Mouse (Mus musculus) ovary, postnatal 10 days (tissue): ENCODE data around the gene Socs2.

ENCODE experiments used
- DNase-seq: peaks from one replicate; pipeline ENCODE4 v3.0.0; 2022; ENCODE audit warnings: low spot score

Gene Socs2

DNA sequence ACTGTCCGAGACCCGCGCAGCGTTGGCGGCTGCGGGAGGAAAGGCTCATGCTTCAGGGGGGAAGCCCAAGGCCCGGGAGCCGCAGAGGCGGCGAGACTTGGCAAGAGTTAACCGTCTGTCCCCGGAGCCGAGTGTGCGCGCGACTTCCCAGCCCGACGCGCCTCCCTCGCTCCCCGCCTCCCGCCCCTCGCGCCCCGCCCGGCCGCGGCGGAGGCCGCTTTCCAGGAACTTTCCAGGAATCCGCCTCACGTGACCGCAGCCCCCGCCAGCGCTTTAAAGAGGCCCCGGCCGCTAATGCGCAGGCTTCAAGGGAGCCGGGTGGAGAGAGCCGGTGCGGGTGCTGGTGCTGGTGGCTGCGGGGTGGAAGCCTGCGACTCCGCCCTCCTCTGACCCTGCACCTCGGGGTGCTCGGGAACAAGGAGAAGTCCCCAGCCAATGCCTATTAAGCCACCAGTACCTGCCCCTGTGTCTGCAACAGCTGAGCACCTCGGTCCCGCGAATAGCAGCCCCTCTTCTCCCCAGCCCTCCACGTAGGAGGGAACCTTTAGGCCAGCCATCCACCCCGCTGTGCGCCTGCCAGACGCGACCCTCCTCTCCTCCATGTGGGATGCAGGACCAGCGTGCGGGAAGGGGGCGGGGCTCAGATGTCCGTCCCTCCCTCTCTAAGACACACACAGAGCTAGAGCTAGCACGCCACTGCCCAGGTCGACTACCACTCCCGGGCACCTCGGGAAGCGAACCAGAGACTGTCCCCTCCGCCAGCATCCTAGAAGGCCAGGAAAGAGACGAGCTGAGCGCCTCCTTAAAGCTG, at the start of gene Socs2:
Gene Socs2 (minus strand): TSS at position 496 of the 811 bp plus-strand sequence.
- peak; percentile 91 for DNase-seq

DNA sequence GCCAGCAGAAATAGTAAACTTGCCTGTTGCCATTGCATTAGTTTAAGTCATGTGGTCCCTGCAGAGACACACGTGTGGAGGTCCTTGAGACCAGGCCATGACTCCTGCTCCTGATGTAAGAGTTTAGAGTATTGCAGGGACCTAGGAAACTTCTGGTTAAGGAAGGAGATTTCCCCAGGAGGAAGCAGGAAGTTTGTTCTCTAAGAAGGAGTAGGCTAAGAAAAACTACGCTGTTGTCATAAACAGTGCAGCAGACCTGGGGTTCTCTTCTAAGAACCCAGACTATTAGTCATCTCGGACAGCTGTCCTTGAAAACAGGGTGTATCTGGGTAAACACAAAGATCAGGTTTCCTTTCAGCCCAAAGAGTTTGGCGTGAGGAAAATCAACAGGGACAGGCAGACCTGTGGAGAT, 48.5 kb upstream of the Socs2 start:
- DNase-seq: no peak

DNA sequence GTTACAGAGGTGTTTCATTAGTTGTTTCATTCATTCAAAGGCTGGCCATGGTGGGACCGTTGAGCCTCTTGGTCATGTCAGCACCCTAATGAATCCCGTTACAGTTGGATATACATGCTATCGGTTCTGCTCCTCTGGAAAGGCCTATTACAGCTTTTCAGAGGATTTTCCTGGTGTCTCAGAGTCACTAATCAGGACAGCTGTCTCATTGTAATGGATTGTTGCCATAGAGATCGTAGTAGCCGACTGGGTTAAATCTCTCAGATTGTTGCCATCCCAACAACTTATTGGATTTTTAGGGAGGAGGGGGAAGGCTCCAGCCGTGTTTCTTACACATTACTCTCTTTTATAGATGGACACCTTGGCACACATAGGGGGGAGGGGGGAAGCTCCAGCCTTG, 47.5 kb upstream of the Socs2 start:
- DNase-seq: no peak

DNA sequence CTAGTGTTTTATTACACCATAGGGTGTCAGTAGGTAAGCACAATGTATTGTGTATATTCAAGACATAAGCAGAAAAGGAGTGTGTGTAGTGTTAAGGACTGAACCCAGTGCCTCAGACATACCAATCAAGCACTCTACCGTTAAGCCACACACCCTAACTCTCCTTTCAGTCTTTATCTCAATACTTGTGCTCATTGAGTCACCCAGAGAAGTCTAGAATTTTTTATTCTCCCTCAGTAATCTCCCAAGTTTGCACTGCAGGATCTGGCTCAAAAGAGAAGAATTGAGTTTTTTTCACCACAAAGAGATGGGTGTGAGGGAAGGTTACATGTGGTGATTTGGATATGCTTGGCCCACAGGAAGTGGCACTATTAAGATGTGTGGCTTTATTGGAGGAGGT, 45.3 kb upstream of the Socs2 start:
- no peak for DNase-seq

DNA sequence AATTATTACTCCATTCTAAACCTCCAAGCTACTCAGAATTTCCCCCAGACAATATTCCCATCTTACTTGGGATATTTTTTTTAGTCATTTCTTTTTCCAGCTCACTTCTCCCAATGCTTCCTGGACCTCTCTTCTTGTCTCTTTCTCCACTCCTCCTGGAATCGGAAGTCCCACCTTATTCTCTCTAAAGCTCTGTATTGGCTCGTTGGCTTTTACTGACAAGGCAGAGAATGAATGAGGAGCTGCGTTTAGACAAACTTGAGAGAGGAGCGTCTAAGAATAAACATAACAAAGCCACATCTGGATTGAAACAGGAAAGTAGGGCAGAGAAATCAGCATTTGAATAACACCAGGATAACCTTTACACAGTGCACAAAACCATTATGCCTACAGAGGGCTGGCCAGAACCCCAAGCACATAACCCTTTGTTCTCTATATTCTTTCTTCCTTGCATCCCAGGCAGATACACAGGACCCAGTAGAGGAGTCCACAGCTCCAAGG, 44.1 kb upstream of the Socs2 start:
- no peak for DNase-seq

DNA sequence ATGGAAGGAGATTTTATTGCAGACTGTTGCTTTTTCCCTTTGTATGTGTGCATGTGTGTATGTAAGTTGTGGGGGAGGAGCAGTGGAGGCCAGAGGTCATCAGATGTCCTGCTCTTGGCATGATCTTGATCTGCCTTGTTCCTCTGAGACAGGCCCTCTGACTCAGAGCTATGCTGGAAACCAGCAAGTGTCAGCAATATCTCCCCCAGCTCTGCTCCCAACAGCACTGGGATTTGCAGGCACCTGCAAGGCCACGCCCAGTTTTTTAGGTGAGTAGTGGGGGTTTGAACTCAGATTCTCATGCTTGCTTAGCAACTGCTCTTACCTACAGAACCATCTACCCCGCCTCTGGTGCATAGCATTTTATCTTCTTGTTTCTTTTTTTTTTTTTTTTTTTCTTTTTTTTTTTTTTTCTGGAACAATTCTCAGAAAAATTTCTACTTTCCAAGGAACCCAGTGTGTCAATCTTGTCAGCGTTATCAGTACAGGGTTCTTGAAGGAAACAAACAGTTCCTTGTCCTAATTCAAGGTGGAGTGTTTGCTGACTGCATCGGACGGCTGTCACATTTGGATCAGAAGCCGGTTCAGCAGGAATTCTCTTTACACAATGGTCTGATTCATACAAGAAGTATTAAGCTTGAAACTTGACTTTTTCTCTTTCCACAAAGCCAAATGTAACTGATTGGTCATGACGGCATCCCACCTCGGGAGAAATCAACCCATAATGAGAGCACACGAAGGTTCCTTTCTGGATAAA, 41.2 kb upstream of the Socs2 start:
- DNase-seq: no peak

DNA sequence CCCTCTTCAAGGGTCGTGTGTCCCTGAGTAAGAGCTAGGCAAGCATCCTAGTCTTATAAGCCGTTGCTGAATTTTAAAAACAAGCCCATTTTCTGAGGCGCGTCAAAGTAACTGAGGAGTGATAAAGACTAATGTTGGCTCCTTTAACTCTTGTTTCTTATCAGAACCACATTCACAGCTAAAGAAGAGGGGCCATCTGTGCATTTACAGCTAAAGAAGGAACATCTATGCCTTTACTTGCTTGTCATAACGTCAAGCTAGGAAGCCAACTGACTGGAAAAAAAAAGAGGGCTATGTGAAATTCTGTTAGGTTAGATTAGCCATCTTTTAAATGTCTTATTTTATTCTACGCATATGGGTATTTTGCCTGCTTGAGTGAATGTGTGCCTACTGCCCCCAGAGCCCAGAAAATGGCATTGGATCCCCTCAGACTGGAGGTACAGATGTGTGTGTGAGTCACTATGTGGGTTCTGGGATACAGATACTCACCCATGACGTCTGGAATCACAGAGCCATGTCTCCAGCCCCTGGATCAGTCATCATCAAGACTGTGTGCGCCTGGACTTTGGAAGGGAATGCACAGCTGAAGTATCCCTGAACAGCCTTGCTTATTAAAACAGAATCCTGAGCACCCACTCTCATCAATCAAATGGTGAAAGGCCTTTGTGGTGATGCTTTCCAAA, 40.5 kb upstream of the Socs2 start:
- no peak for DNase-seq

DNA sequence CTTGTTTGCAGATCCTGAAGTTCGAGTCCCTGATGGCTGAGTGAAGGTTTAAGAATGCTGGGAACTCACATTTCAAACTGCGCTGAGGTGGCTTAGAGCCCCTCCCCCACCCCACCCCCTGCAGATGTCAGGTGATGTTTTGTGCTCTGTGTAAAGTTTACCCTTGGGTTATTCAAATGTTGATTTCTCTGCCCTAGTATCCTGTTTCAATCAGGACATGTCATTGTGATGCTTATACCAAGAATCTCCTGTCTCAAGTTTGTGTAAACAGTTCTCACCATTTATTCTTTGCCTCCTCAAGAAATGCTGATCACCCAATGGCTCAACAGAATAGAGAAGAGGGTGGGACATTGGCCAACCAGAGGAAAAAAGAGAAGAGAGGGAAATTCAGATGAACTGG, 39.1 kb upstream of the Socs2 start:
- no peak for DNase-seq

DNA sequence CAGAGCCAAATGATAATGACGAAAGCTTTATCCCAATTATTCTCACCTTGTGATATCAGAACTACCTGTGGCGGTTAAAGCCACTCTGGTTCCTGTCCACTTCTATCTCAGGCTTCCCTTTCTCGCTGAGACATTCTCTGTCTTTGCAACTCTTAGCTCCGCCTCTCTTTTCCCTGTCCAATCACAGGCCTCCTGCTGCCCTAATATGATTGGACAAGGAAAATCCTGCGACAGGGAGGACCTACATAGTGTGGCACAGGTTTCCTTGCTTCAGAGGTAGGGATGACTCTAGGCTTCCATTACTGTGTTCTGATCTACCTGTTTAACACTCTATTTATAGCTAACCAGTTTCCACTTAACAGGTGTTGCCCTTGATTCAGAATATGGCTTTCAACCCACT, 36.3 kb upstream of the Socs2 start:
- no peak for DNase-seq

DNA sequence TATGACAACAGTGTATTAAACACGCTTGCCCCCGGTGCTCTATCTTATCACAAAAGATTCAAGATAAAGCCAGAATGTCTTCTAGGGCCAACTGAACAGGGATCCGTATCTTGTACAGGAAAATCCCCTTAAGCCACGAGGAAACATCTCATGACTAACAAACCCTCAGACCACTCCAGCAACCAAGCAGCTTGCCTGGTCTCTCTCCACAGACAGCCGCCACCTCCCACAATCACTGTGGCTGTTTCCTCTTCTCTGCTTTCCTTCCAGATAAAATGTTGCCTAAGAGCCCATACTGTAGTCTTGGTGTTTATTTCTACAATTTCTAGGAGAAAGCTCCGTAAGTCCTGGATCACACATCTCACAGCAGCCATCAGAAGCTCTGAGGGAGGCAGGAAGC, 32.1 kb upstream of the Socs2 start:
- DNase-seq: no peak

DNA sequence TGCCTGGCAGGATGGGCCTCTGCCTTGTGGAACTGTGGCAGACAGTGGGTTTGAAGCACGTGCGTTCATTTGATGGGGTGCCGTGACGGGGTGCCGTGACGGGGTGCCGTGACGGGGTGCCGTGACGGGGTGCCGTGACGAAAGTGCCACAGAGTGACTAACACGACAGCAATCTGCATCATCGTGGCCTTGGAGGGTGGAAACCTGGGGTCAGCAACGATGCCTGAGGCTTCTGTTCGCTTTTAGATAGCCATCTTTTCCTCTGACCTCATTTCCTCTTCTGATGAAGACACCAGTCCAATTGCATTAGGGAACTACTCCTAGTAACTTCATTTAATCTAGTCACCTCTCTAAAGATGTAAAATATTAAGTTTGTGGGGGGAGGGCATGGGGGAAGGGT, 31.0 kb upstream of the Socs2 start:
- no peak for DNase-seq

DNA sequence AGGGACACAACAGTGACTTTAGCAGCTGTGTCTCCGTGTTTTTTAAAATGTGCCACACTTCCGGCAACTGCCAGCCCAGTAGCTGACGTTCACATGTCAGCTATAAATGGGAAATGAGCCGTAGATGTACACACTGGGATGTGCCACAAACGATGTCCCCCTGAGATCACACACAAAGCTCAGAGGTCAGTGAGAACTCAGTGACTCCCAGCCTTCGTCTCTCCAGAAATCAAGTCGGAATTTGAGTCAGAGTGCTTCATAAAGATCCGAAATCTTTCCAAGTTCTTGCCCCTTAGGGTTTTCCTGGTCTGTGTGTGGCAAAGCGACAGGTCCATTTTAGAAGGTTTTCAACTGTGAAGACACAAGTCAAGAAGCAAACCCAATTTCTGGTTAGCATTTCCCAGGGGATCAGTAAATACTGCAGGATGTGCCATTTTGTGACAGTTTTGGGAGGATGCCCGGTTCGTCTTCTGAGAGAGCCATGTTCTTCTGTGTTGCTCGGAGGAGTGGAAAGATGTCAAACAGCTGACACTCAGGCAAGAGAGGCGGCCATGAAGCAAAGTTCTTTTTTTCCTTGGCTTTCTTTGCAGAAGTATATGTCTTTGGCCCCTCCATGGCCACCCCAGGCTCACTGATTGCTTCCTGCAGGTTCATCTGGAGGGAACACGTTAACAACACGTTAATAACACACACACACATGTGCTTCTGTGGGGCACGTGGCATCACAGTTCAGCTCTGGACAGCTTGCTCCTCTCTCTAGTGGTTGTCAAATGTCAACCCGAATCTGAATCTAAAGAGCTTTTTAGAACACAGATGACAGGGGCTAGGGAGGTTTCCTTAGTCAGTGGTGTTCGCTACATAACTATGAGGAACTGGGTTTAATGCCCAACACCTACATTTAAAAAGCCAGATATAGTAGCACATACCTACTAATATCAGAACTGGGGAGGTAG, 28.4 kb upstream of the Socs2 start:
- no peak for DNase-seq

DNA sequence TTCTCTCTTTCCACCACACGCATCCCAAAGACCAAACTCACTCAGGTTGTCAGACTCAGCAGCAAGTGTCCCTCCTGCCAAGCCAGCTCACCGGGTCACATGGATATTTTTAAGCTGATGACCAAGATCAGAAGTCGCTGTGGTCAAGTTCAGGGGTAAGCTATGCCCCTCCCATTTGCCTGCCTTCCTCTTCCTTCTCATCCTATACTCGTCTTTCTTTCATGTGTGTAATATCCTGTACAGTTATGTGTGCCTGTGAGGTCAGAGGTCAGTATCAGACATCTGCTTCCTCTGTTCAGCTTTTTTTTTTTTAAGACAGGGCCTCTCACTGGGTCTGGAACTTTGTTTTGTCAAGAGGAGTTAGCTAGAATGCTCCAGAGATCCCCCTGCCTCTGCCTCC, 25.4 kb upstream of the Socs2 start:
- no peak for DNase-seq

DNA sequence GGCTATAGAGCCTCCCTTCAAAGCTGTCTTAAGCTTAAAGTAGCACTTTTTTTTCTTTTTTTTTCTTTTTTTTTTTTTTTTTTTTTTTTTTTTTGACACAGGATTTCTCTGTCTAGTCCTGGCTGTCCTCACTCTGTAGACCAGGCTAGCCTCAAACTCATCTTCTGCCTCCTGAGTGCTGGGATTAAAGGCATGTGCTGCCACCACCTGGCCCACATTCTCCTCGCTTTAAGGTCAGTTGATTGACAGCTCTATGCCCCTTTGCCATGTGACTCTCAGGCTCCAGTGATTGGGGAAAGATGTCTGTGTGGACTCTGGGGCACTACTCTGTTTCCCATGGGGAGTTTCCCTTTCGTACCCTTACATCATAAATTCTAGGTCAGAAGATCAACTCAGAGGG, 23.6 kb upstream of the Socs2 start:
- no peak for DNase-seq

DNA sequence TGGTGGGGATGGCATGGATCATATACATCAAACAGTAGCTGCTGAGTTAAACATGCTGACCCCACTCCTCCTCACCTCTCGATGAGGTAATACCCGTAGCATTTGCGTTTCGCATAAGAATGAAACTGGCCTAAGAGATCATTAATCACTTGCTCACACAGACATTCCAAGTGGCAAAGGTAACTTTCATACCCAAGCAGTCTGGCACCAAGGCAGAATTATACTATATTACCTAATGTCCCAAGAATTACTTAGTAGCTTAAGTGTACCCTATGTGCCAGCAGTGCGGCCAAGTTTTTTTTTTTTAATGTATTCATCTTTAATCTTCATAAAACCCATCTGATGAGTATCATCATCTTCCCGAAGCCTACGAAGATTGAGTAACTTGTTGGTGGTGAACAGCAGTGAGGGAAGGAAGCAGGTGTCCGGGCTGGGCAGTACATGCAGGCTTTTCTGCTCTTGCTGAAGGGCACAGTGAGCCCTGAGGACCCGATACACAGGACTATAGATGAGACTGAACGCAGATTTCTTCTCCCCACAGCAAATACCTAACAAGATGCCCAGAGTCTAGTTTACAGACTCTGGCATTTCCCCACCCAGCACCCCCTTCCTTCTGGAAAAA, 22.8 kb upstream of the Socs2 start:
- no peak for DNase-seq

DNA sequence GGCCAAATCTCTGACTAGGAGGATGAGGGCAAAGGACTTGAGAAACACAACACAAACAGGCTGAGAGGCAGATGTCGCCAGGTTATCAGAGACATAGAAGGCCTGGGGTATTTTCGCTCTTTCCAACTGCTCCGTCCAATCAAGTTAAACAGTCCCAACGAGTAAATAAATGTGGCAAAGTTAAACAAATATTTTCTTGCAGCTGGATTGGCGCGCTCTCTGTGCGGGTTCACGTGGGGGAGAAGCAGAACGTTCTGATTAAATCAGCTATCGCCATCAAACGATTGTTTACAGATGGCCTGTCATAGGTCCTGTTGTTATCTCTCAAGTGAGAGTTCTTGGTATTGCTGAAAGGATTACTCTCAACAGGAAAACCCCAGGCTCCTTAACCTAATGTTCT, 22.0 kb upstream of the Socs2 start:
- DNase-seq: no peak

DNA sequence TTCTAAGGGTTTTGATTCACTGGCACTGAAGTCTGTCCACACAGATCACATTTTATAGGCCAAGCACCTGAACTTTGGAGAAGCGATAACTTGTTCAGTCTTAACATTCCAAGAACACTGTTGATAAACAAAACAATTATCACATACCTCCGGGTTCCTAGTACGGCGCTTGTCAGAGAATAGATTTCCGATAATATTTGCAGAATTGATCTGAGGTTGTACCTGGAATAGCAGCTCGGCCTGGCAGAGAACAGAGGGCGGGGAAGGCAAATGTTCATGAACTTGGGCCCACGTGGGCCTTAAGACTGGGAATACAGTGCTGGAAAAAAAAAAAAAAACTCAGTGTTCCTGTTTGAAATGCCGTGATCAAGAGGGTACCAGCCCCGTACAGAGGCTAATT, 13.3 kb upstream of the Socs2 start:
- DNase-seq: no peak

DNA sequence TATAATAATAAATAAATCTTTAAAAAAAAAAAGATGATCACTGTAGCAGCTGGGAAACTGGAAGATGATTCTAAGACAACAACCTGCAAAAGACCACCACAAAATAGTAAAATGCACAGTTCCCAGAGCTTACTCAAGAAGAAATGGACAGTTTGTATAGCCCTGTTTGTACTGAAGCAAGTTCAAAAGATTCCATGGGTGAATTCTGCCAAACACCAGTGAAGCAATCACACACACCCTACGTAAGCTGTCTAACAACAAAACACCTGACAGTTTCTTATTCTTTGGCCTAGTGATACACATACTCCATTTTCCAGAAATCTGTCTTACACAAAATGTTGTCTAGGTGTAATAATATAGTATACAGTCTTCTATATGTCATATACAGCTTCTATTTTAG, 12.1 kb upstream of the Socs2 start:
- no peak for DNase-seq

DNA sequence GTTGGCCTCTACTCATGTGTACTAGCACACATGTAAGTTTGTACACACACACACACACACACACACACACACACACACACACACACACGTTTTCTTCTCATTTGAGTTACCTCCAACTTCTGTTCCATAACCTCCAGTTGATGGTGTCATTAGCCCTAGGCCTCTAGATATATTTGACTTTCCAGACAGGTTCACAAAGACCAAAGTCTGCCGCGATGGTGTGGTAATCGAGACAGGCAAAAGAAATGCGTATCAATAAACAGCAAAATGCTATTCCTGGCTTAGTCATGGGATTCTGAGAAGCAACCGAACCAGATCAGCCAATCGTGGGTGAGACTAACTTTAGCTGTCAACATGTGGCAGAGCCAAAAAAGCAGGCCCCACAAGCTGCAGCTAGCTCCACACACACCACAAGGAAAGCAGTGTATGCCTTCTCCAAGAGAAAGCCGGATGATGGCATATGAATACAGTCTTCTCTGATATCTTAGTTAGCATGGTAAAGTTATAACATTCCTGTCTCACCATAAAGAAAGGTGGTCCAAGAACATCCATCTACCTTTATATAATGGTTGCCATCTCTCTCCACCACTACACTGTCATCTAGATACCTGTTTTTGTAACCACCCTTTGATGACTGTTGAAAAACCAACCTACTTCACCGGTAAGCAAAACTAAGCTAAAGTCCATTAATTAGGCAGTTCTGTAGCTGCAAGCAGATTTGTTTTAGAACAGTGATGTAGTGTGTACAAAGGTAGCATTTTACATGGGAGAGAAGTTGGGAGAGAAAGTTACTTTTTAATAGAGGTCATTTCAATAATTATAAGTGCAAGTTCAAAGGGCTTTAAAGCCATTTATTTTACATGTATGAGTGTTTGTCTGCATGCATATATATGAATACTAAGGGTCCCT, 9.5 kb upstream of the Socs2 start:
- DNase-seq: no peak

DNA sequence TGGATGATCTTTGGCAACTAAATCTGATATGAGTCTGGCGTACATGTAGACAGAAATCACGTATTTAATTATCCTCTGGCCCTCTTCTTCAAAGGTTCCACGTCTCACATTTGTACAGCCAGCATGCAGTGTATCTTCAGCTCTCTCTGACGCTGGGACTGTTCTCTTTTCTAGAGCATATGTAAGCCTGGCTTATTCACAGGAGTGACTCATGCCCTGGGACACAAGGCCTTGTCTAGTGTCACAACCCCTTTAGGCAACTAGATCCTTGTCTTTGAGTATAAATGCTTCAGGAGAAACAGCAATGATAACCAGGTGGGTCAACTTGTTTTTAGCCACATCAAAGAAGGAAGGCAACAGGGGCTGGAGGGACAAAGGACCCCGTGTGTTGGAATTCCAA, 5.7 kb upstream of the Socs2 start:
- no peak for DNase-seq
